Mouse (Mus musculus): ENCODE measurements around the gene Galnt16. TPM values are rescaled to one million over a fixed set of nuclear protein-coding genes. Genes with fewer than 3 reads are reported as not detected.
A peak's percentile ranks its signal among the peaks of the same experiment; 100 is the strongest.

Gene Galnt16
- polyA plus RNA-seq, 1 experiment from 2014 or later, result 34.1 TPM

DNA sequence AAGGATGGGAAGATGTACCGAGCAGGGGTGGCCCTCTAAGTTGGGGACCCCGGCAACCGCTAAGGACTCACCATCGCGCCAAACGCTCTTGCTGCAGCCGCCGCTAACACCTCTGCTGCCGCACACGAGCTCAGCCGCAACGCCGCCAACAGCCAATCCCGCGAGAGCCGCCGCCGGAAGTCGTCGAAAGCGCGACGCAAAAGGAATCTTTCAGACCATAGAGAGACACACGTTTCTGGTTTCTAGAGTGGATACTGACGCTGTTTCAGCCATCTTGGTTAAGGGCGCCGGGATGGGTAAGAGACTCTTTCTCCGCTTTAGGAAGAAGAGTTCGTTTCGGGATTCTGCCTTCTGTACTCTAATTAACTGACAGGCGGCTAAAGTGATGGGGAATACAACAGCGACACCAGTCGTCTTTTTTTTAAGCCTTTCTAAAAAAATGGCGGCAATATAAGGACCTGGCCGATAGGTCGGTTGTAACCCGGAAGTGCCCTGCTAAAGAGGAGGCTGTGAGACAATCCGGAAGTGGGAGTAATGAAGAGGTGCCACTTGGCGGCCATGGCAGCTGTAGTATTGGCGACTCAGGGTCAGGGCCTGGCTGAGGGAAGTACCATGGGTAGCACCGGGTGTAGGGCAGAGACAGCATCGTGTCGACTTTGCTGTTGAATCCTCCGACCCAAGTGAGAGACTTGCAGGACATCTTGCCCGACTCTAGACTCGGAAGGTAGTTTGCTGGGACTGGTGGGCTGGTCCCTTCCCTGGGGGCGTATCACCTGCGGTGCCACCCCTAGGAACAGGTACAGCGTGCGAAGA is 125.8 kb downstream of the Galnt16 start, which contains the start of the genes Slc39a9 and Erh:
Gene Slc39a9 (plus strand): TSS at position 191 of the 813 bp plus-strand sequence.
Gene Erh (minus strand): TSS at position 649 of the 813 bp plus-strand sequence.
- peaks cover 24% of the 10 kb centered on the region for H3K36me3 ChIP-seq
- peak; percentile 97 for ATAC-seq (ENCODE audit: low FRiP score, low read depth)
- H3K27ac ChIP-seq (replicated peaks), result peak within 1 kb of the TSS; percentile 94
- H3K27me3 ChIP-seq, result no peaks in the 10 kb centered on the region
- no peaks in the 10 kb centered on the region for H3K9me3 ChIP-seq
- peak within 1 kb of the TSS; percentile 98 for H3K9ac ChIP-seq
- H3K4me3 ChIP-seq, result peak within 1 kb of the TSS; percentile 97
- H3K4me2 ChIP-seq, result peak within 1 kb of the TSS; percentile 92
- under 1% methylated on average over 50 of the region's 50 CpGs for WGBS
- peaks cover 62% of the 10 kb centered on the region for H3K4me1 ChIP-seq (replicated peaks)

DNA sequence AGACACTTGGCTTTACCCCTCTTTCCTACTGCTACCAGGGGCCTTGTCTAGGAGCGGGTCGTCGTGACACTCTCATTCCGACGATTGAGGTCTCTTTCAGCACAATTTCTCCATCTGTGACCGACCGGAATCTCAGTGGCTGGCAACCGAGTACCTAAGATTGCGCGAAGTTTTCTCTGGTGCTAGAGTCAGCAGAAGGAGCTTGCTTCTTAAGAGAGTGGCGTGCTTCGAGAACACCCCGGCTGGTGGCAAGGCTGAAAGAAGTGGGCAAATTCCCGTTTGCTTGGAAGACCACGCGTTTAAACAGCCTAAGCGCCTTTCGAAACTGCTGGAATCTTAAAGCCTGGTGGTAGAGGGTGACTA is 126.4 kb downstream of the Galnt16 start:
- Histone ChIP-seq H3K9ac (peak overlapping the region; percentile 98), H3K27me3 (no peaks in the 10 kb centered on the region), H3K4me1 (replicated peaks) (peaks cover 63% of the 10 kb centered on the region), H3K27ac (replicated peaks) (peak overlapping the region; percentile 94), H3K4me2 (peak overlapping the region; percentile 92), H3K9me3 (no peaks in the 10 kb centered on the region), H3K36me3 (peaks cover 18% of the 10 kb centered on the region), H3K4me3 (peak overlapping the region; percentile 97)
- ATAC-seq (ENCODE audit: low FRiP score, low read depth), result no peak
- 8% methylated on average over 18 of the region's 18 CpGs for WGBS

DNA sequence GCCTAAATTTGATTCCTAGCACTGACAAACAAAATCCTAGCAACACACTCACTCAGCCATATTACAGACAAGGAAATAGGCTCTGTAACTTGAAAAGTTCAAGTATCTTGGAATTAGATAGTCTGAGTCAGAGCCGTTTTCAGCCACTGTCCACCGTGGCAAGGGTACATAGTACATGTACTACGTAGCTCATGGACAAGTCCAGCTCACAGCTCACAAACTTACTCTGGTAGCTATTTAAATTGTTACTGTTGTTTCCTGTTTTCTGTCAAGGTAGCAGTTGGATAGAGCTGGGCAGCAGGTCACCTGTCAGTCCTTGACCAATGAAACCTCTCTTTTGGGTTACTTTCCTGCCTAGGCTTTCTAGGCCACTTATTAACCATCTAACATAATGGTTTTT is 128.3 kb downstream of the Galnt16 start:
- Histone ChIP-seq H3K4me2 (peak overlapping the region; percentile 92), H3K9ac (no peak overlapping the region), H3K27ac (replicated peaks) (no peak overlapping the region), H3K36me3 (0 out of 2 replicates have a peak, but pooled peaks cover 2% of the 10 kb centered on the region), H3K4me3 (peak overlapping the region; percentile 97), H3K27me3 (no peaks in the 10 kb centered on the region), H3K4me1 (replicated peaks) (peaks cover 60% of the 10 kb centered on the region), H3K9me3 (no peaks in the 10 kb centered on the region)
- WGBS, result 96% methylated on average over 3 of the region's 3 CpGs
- ATAC-seq (ENCODE audit: low FRiP score, low read depth), result no peak

DNA sequence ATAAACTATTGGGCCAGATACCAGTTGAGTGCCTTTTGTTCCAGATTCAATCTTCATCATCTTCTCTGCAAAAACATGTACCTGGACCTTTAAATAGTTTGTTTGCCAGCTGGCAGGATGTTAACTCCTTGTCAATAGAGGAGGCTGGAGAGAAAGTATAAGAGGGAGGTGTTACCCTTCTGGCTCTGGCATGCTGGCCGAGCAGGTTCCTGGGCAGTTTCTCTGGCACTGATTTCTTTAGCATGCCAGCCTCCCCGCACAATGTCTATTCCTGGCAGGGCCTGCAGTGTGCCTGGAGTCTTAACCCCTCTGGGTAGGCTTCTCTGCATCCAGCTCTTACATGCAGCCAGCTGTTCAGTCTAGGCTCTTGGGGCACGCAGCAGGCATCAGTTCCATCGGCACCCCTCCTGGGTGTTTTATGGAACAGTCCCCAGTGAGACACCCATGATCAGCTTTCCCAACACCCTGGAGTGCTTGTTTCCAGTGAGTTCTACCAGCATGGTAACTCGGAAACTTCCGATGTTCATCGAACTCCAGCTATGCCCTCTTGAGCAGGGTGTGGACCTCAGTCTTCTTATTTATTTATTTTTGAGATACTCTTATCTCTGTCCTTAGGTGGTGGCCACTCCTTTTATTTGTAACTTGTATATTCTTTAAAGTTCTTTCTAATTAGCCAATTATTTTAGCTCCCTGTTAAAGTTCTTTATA is 136.0 kb downstream of the Galnt16 start:
- H3K9me3 ChIP-seq, result no peaks in the 10 kb centered on the region
- H3K27me3 ChIP-seq, result no peaks in the 10 kb centered on the region
- H3K36me3 ChIP-seq, result no peaks in the 10 kb centered on the region
- no peak overlapping the region for H3K9ac ChIP-seq
- H3K4me1 ChIP-seq (replicated peaks), result peaks cover 7% of the 10 kb centered on the region; the same call in 1 of the 2 replicates
- H3K4me2 ChIP-seq, result no peak overlapping the region
- no peak for ATAC-seq (ENCODE audit: low FRiP score, low read depth)
- 79% methylated on average over 7 of the region's 7 CpGs for WGBS
- no peak overlapping the region for H3K4me3 ChIP-seq
- H3K27ac ChIP-seq (replicated peaks), result no peak overlapping the region

DNA sequence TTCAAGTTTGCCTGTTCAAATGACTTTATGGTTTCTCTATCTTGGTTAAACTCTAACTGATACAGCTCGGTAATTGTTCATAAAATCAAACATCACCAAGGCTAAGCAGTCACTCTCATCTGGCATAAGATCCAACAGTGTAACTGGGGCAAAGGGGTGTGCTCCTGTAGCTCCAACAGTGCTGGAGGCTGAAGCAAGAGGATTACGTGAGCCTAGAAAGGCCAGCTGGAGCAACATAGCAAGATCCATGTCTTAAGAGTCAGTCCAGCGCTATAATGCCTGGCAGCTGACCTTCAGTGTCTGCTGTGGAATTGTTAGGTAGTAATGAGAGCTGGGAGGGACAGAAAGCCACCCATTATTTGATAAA is 136.6 kb downstream of the Galnt16 start:
- WGBS, result 91% methylated on average over 3 of the region's 3 CpGs

DNA sequence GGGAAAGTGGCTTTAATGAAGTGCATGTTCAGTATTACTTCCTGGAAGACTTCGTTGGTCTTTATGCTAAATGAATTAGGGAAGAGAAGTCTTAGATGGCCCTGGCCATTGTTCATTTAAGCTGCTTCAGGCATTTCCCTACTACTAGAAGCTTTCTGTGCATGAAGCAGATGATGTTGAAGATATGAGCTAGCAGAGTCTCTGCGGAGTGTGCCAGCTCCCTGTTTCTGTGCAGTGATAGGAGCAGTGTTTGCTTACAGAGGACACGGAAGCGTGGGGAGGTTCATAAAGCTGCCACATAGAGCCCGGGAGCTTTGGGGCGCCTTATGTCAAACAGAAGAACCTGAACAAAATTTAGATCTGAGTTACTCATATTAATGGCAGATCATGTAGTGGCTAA is 140.6 kb downstream of the Galnt16 start:
- Histone ChIP-seq H3K9ac (no peak overlapping the region), H3K9me3 (no peaks in the 10 kb centered on the region)
- 85% methylated on average over 6 of the region's 6 CpGs for WGBS

More for the DNA sequence above, 136.6 kb downstream of the Galnt16 start:
- Histone ChIP-seq H3K9ac (no peak overlapping the region), H3K27ac (replicated peaks) (no peak overlapping the region), H3K4me3 (no peak overlapping the region), H3K4me2 (no peak overlapping the region), H3K9me3 (no peaks in the 10 kb centered on the region), H3K27me3 (no peaks in the 10 kb centered on the region), H3K4me1 (replicated peaks) (peaks cover 9% of the 10 kb centered on the region; the same call in 1 of the 2 replicates), H3K36me3 (no peaks in the 10 kb centered on the region)
- no peak for ATAC-seq (ENCODE audit: low FRiP score, low read depth)

DNA sequence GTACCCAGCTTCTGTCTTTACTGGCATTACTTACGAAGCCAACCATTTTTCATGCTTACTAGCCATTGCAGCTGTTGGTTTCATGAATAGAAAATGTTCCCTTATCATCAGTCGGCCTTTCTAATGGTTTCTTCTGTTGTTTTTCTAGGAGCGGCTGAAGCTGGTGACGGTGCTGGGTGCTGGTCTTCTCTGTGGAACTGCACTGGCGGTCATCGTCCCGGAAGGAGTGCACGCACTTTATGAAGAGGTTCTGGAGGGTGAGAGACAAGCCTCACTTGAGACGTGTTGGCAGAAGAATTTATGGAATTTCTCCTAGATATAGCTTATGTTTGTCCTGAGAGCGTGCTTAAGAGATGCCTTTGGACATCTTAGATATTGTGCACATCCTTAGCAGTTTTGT is 144.2 kb downstream of the Galnt16 start:
- Histone ChIP-seq H3K36me3 (0 out of 2 replicates have a peak, but pooled peaks cover 14% of the 10 kb centered on the region), H3K4me3 (no peak overlapping the region), H3K4me2 (no peak overlapping the region), H3K27me3 (no peaks in the 10 kb centered on the region), H3K9me3 (no peaks in the 10 kb centered on the region), H3K4me1 (replicated peaks) (0 out of 2 replicates have a peak, but pooled peaks cover 5% of the 10 kb centered on the region), H3K9ac (no peak overlapping the region), H3K27ac (replicated peaks) (no peak overlapping the region)
- 95% methylated on average over 10 of the region's 10 CpGs for WGBS
- ATAC-seq (ENCODE audit: low FRiP score, low read depth), result no peak

More for the DNA sequence above, 140.6 kb downstream of the Galnt16 start:
- H3K27me3 ChIP-seq, result no peaks in the 10 kb centered on the region
- H3K27ac ChIP-seq (replicated peaks), result no peak overlapping the region
- no peak for ATAC-seq (ENCODE audit: low FRiP score, low read depth)
- no peak overlapping the region for H3K4me2 ChIP-seq
- 0 out of 2 replicates have a peak, but pooled peaks cover 5% of the 10 kb centered on the region for H3K36me3 ChIP-seq
- H3K4me1 ChIP-seq (replicated peaks), result peaks cover 10% of the 10 kb centered on the region; the same call in 1 of the 2 replicates
- no peak overlapping the region for H3K4me3 ChIP-seq

DNA sequence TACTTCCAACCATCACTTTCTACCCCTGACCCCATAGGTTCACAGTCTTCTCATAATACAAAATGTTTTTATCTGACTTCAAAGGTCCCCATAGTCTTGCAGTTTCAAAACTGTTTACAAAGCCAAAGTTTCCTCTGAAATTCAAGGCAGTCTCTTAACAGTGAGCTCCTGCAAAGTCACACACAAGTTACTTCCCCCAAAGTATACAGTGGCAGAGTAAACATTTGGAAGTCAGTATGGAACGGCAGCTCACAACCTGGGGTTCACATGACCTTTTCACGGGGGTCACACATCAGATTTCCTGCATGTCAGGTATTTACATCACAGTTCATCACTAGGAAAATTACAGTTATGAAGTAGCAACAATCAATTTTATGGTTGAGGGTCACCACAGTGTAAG is 145.9 kb downstream of the Galnt16 start:
- no peaks in the 10 kb centered on the region for H3K9me3 ChIP-seq
- 0 out of 2 replicates have a peak, but pooled peaks cover 14% of the 10 kb centered on the region for H3K36me3 ChIP-seq
- no peak for ATAC-seq (ENCODE audit: low FRiP score, low read depth)
- H3K27ac ChIP-seq (replicated peaks), result no peak overlapping the region
- H3K4me3 ChIP-seq, result no peak overlapping the region
- 83% methylated on average over 2 of the region's 2 CpGs for WGBS
- no peak overlapping the region for H3K9ac ChIP-seq
- no peaks in the 10 kb centered on the region for H3K27me3 ChIP-seq
- no peak overlapping the region for H3K4me2 ChIP-seq
- H3K4me1 ChIP-seq (replicated peaks), result 0 out of 2 replicates have a peak, but pooled peaks cover 5% of the 10 kb centered on the region

DNA sequence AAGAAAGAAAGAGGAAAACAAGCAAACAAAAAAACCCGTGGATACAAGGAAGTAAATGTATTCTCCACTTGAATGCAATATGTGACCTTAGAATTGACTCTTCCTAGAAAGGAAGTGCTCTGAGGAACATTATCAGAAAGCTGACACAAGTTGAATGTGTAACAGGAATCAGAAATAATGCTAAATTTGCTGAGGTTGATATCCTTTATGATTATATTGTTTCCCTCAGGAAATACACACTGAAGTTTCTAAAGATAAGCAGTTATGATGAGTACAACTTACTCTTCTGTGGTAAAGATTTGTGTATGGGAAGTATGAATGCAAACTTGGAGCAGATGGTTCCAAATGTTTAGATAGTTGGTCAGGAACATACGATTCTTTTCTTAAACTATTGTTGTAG is 150.3 kb downstream of the Galnt16 start:
- H3K4me3 ChIP-seq, result no peak overlapping the region
- H3K4me2 ChIP-seq, result no peak overlapping the region
- no peaks in the 10 kb centered on the region for H3K4me1 ChIP-seq (replicated peaks)
- WGBS, result 87% methylated on average over 2 of the region's 2 CpGs
- peaks cover 12% of the 10 kb centered on the region; the same call in 1 of the 2 replicates for H3K36me3 ChIP-seq
- no peak overlapping the region for H3K9ac ChIP-seq
- no peak for ATAC-seq (ENCODE audit: low FRiP score, low read depth)
- H3K27me3 ChIP-seq, result no peaks in the 10 kb centered on the region
- no peaks in the 10 kb centered on the region for H3K9me3 ChIP-seq
- no peak overlapping the region for H3K27ac ChIP-seq (replicated peaks)

DNA sequence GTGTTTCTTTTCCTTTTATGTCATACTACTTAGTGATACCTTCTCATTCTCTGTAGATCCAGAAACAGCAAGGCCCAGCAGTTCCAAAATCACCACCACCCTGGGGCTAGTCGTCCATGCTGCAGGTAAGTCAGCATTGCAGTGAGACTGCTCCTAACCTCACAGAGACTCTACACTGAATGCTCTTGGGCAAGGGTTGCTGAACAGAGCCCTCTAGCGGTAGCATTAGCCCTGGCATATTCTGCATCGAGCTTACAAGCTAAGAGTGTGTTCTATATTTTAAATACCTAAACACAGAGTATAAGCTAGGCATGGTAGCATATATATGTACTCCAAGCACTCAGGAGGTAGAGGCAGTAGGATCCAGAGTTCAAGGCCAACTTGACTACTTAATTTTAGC is 155.1 kb downstream of the Galnt16 start:
- WGBS, result 20% methylated on average over 3 of the region's 3 CpGs
- H3K27ac ChIP-seq (replicated peaks), result no peak overlapping the region
- no peaks in the 10 kb centered on the region for H3K9me3 ChIP-seq
- no peaks in the 10 kb centered on the region for H3K4me1 ChIP-seq (replicated peaks)
- no peaks in the 10 kb centered on the region for H3K27me3 ChIP-seq
- no peak overlapping the region for H3K9ac ChIP-seq
- peak; percentile 65; the same call in 1 of the 2 replicates for ATAC-seq (ENCODE audit: low FRiP score, low read depth)
- H3K4me3 ChIP-seq, result no peak overlapping the region
- peaks cover 28% of the 10 kb centered on the region for H3K36me3 ChIP-seq
- H3K4me2 ChIP-seq, result no peak overlapping the region
